Mouse (Mus musculus) cerebellum, adult 2 months (tissue): Measurements from ENCODE around the gene Cd300ld5. TPM values are rescaled to one million over a fixed set of nuclear protein-coding genes. Genes with fewer than 3 reads are reported as not detected.
A peak's percentile ranks its signal among the peaks of the same experiment; 100 is the strongest.

Experiments
- DNase-seq, 2 experiments: peaks; one replicate each; pipeline ENCODE4 v3.0.0; 2021
- H3K27ac ChIP-seq: fragments of 200-500 bp; 2 replicates; pipeline ENCODE4 v1.5.1; 2012; ENCODE audit warnings: low read length, control low read depth, inconsistent platforms; ENCODE audit not compliant: insufficient read depth
- H3K27me3 ChIP-seq: fragments of 200-500 bp; 2 replicates; pipeline ENCODE4 v1.6.1; 2012; ENCODE audit warnings: inconsistent platforms, mild to moderate bottlenecking, low read length, moderate library complexity; ENCODE audit not compliant: control insufficient read depth, insufficient read depth
- H3K4me1 ChIP-seq: fragments of 200-500 bp; 2 replicates; pipeline ENCODE4 v1.6.1; 2011; ENCODE audit warnings: low read length; ENCODE audit not compliant: control insufficient read depth, insufficient read depth
- H3K4me3 ChIP-seq: fragments of 200-500 bp; replicated peaks from 2 replicates; pipeline ENCODE3; 2011; ENCODE audit warnings: mild to moderate bottlenecking, low read depth, low read length, control low read depth; ENCODE audit not compliant: insufficient read depth
- CTCF ChIP-seq: fragments of 200-500 bp; IDR thresholded peaks from 2 replicates; pipeline ENCODE4 v1.5.1; 2011; ENCODE audit warnings: low read depth, mild to moderate bottlenecking, control low read depth, low read length, moderate library complexity, borderline replicate concordance; ENCODE audit not compliant: insufficient read depth
- POLR2A ChIP-seq: fragments of 200-500 bp; IDR thresholded peaks from 2 replicates; pipeline ENCODE4 v1.6.1; 2011; ENCODE audit warnings: low read length, control low read depth, borderline replicate concordance; ENCODE audit not compliant: insufficient read depth
- WGBS: fragments of 180-500 bp; shearing (Covaris S2); methylation state at CpG from one replicate; pipeline ENCODE4 v1.1.7; 2018; 5-methylcytosine and 5-hydroxymethylcytosine counted together
- polyA plus RNA-seq: library from polyadenylated mRNA; depleted of rRNA; stranded (reverse); fragments of >200 nt; gene quantifications from 2 replicates; pipeline ENCODE4 v1.2.3, GENCODE M21; 2012

The Cd300ld5 gene
- polyA plus RNA-seq, 1 experiment: 0.84 TPM

DNA sequence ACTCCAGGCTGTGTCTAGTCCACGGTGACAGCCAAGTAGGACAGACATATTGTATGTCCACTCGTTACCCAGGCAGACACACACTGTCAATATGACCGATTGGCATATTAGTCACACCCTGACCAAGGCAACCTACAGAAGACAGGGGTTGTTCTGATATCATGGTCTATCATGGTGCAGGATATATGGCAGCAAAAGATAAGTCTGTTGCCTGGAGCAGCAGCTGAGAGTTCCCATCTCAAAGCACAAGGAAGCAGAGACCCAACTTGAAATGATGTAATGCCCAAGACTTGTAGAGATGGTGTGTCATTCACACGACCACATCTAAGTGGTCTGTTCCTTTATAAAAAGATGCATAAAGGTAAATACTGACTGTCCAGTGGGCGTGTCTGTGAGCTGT, 41.1 kb upstream of the Cd300ld5 start:
- Histone ChIP-seq H3K4me1 (peaks cover 2% of the 10 kb centered on the region; the same call in 1 of the 2 replicates), H3K27ac (no peak overlapping the region), H3K27me3 (no peaks in the 10 kb centered on the region), H3K4me3 (no peak overlapping the region)
- 88% methylated on average over 5 of the region's 5 CpGs for WGBS
- no peak for DNase-seq
- TF ChIP-seq CTCF: no peak
- no peak for TF ChIP-seq POLR2A

DNA sequence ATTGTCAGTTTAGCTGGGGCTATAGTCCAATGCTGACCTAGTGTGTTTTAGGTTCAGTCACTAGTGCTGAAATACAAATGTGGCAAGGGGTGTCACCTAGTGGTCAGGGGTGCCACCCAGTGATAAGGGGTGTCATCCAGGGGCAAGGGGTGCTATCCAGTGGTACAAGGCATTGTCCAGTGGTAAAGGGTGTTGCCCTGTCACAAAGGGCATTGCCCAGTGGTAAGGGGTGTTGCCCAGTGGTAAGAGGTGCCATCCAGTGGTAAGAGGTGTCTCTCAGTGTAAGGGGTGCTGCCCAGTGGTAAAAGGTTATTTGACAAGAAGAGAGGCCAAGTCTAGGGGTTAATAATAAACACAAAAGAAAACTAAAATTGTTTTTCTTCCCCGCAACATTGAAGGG, 39.9 kb upstream of the Cd300ld5 start:
- peaks cover 11% of the 10 kb centered on the region for H3K4me1 ChIP-seq
- no peaks in the 10 kb centered on the region for H3K27me3 ChIP-seq
- 94% methylated on average over 1 of the region's 1 CpGs for WGBS
- no peak for DNase-seq
- no peak for TF ChIP-seq CTCF
- no peak for TF ChIP-seq POLR2A
- no peak overlapping the region for H3K4me3 ChIP-seq
- no peak overlapping the region for H3K27ac ChIP-seq

DNA sequence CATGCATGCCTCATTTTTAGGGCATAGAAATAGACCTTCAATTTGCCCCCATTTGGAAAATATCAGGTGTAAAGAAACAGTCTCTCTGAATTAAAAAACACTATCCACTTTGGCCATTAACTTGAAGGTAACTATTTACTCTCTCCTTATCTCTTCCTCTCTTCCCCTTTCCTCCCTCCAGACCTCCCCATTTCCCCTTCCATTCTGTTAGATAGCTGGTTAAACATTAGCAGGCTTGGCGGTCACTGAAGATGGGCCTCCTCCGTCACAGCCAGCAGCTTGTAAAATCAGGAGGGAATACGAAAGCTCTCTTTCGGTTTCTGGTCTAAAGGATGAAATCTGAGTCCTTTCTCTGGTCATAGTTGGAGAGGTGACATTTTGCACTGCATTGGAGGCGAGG, 38.3 kb upstream of the Cd300ld5 start:
- 87% methylated on average over 5 of the region's 5 CpGs for WGBS
- H3K4me3 ChIP-seq: no peak overlapping the region
- no peaks in the 10 kb centered on the region for H3K27me3 ChIP-seq
- H3K27ac ChIP-seq: no peak overlapping the region
- peaks cover 22% of the 10 kb centered on the region for H3K4me1 ChIP-seq
- no peak for TF ChIP-seq CTCF
- TF ChIP-seq POLR2A: no peak
- no peak for DNase-seq

- WGBS: 90% methylated on average over 7 of the region's 7 CpGs
- TF ChIP-seq CTCF (no peak), POLR2A (no peak)
- H3K4me1 ChIP-seq: peaks cover 22% of the 10 kb centered on the region
- H3K27ac ChIP-seq: no peak overlapping the region
- H3K4me3 ChIP-seq: no peak overlapping the region
- H3K27me3 ChIP-seq: no peaks in the 10 kb centered on the region
- DNase-seq: no peak
Observed at GRCm38 (mm10) chr11:115075407-115075806, 37.8 kb upstream of the Cd300ld5 start.

- no peaks in the 10 kb centered on the region for H3K27me3 ChIP-seq
- TF ChIP-seq POLR2A: no peak
- H3K27ac ChIP-seq: no peak overlapping the region
- no peak overlapping the region for H3K4me3 ChIP-seq
- peaks cover 22% of the 10 kb centered on the region for H3K4me1 ChIP-seq
- 53% methylated on average over 5 of the region's 5 CpGs for WGBS
- DNase-seq: no peak
Observed at GRCm38 (mm10) chr11:115073002-115073401, 35.4 kb upstream of the Cd300ld5 start.

DNA sequence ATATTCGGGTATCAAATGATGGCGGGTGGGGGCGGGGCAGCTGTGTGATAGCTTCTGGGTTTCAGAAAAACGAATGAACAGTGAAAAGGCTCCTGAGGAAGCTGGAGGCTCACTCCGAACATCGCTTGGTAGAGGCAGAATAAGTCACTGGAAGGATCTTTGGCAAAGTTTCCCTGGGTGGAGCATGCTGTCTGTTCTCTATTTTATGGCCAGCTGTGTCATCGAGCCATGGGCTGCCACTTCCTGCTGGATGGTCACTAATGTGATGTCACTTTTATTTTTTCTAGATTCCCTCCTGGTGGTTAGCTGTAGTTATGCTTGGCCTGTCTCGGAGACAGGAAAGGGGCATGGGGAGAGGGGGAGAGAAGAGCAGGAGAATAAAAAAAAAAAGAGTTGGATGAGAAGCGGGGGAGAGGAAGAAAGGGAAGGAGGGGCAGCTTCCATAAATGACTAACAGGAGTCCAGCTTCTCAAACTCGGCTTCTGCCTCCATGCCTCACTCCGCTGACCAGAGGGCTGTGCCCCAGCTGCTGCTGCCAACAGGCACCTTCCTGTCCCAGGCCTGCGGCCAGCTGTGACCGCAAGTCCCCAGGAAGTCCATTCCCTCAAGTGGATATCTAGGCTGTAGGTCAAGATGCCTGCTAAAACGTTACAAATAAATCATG, 34.2 kb upstream of the Cd300ld5 start:
- no peak for DNase-seq
- WGBS: 38% methylated on average over 14 of the region's 14 CpGs
- H3K4me1 ChIP-seq: peaks cover 25% of the 10 kb centered on the region
- H3K27me3 ChIP-seq: no peaks in the 10 kb centered on the region
- no peak overlapping the region; the same call in 1 of the 2 replicates for H3K27ac ChIP-seq
- H3K4me3 ChIP-seq: no peak overlapping the region
- TF ChIP-seq CTCF: no peak
- no peak for TF ChIP-seq POLR2A

DNA sequence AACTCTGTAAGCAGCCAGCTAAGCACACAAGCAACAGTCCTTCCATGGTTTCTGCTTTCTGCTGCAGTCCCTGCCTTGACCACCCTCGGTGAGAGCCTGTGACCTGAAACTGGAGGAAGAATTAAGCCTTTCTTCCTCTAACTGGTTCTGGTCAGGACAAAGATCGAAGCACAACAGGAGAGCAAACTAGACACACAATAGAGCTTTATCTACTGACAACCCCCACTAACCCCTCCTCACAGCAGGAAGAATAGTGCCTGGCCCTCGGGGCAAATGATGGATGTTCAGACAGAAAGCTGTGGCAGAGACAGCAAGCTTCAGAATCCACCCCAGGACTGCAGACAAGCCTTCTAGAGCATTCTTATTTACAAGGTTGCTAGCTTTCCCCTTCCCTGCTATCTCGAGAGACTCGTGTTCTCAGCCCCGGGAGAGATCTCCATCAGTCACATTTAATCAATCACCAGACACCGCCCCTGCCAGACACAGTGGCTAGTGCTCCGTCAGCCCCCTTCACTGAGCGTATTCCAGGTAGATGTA, 33.5 kb upstream of the Cd300ld5 start:
- Histone ChIP-seq H3K4me3 (no peak overlapping the region), H3K27ac (no peak overlapping the region)

GRCm38 (mm10) chr11:115066768-115067167, 29.2 kb upstream of the Cd300ld5 start:
- peak; percentile 15; the same call in 1 of the 2 replicates for TF ChIP-seq CTCF
- TF ChIP-seq POLR2A: no peak
- DNase-seq: no peak
- Histone ChIP-seq H3K4me3 (no peak overlapping the region), H3K27ac (no peak overlapping the region), H3K4me1 (peaks cover 11% of the 10 kb centered on the region), H3K27me3 (no peaks in the 10 kb centered on the region)
- 82% methylated on average over 6 of the region's 6 CpGs for WGBS

More for the DNA sequence above, 33.5 kb upstream of the Cd300ld5 start:
- WGBS: 43% methylated on average over 9 of the region's 9 CpGs
- TF ChIP-seq POLR2A: no peak
- no peak for TF ChIP-seq CTCF
- no peak for DNase-seq
- Histone ChIP-seq H3K27me3 (no peaks in the 10 kb centered on the region), H3K4me1 (peaks cover 25% of the 10 kb centered on the region)
